Mouse (Mus musculus) lung, postnatal 36 days (tissue): Measurements from ENCODE around the gene Inafm1.
"Not testable (repeated sequence)": the region's sequence is repeated elsewhere in the genome, so short reads cannot be mapped to it uniquely, and the experiment has no call there.

Experiments
- DNase-seq: peaks from one replicate; pipeline ENCODE4 v3.0.0; 2022; ENCODE audit warnings: mixed read lengths

Gene Inafm1

DNA sequence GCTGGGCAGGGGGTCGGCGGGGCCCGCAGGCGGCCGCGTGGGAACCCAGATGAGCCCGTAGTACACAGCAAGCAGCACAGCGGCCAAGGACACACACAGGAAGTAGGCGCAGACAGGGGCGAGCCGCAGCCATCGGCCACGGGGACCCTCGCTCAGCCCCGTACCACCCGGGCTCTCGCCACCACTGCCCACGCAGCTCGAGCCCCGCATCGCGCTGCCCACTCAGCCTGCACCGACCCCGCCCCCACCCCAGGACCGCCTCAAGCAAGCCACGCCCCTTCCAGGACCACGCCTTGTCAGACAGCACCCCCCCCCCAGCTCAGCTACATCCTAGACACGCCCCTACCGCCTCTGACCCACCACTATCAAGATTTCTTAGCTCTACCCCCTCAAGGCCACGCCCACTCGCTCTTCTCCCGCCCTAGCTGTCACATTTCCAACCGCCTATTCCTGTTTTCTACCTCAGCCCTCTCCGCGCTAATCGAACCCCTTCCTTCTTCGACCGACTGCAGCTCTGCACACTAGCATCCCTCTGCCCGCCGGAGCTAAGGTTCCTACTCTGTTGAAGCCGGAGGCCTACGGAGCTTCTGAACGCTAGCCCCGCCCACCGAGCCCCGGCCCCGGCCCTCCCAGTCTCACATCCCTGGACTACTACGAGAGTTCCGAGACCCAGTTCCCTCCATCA is at the start of gene Inafm1:
Gene Inafm1 (minus strand): TSS at position 537 of the 685 bp plus-strand sequence.
- DNase-seq, result peak; percentile 96

- no peak for DNase-seq
Observed at GRCm38 (mm10) chr7:16320479-16320878, 47.1 kb upstream of the Inafm1 start.

DNA sequence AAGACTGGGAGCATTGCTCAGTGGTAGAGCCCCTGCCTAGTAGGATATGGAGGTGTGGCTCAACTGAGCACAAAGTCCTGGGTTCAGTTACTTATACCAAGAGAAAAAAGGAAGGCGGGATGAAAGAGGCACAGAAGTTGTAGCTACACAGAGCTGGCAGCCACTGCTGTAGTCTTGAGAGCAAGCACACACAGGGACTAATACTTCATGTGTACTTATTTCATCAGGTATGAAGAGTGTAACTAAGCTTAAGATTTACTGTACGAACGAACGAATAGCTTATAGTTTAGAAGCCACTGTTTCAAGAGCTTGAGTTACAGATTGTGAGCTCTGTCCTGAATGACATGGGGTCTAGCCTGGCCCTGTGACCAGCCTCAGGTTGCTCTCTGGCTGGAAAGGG is 45.8 kb upstream of the Inafm1 start:
- peak; percentile 23 for DNase-seq

- DNase-seq, result no peak
Observed at GRCm38 (mm10) chr7:16317094-16317493, 43.7 kb upstream of the Inafm1 start.

GRCm38 (mm10) chr7:16315222-16315759 is 41.9 kb upstream of the Inafm1 start:
- peak; percentile 86 for DNase-seq

DNA sequence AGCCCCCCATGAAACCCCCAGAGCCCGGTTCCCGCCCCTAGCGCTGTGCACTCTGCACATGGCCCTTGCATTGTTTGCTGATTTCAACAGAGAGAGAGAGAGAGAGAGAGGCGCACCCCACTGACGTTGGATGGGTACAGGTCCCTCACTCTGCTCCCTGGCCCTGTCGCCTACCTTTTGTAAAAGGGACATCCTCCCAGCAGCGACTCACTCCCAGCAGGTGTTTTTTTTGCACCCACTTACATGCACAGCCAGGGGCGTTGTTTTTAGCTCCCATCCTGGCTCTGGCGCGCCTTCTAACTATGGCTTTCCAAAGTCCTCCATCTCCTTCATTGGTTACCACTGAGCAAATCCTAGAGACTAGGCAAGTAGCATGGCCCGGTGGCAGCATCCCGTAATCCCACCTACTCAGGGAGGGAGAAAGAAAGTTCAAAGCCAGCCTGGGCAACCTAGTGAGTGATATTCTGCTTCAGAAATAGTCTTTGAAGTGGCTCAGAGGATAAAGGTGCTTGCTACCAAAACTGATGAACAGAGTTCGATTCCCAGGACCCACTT is 40.9 kb upstream of the Inafm1 start:
- DNase-seq, result no peak

- peak; percentile 87 for DNase-seq
Observed at GRCm38 (mm10) chr7:16313481-16314220, 40.2 kb upstream of the Inafm1 start.

- peak; percentile 93 for DNase-seq
Observed at GRCm38 (mm10) chr7:16312672-16313311, 39.4 kb upstream of the Inafm1 start.

GRCm38 (mm10) chr7:16312011-16312671 is 38.7 kb upstream of the Inafm1 start:
- DNase-seq, result peak; percentile 69

GRCm38 (mm10) chr7:16311453-16312004 is 38.1 kb upstream of the Inafm1 start:
- peak; percentile 62 for DNase-seq

DNA sequence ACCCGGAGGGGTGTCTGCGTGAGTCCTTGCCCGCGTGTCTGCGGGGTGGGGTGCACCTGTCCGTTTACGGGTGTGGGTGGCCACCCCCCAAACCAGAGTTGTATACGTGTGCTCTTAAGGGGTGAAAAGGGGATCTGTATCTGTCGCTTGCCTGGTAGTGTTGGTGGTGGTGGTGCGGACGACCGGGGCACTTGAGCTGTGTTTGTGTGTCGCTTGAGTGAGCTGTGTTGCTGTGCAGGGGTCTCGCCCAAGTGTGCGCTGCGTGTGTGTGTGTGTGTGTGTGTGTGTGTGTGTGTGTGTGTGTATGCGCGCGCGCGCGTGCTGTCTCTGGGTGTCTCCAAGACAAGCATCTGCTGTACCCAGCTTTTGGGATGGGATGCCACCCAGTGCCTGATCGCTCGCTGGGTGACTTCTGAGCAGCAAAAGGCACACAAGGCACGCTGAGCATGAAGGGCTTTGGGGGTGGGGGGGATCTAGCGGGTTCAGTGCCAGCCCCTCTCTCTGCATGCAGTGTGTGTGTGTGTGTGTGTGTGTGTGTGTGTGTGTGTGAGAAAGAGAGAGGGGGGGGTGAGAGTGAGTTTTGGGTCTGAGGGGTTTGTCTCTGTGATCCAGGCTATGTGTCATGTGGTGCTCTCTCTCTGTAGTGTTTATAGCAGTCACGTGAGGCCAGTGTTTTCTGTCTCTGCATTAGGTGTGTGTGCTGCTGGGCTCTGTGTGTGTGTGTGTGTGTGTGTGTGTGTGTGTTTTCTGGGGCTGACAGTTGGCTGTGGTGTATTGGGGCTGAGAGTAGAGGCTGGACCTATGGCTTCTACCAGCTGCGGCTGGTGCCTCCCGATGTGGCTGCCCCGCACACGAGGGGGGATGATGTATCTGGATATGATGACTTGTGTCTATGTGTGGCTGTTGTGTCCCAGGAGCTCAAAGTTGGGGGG is 37.4 kb upstream of the Inafm1 start:
- DNase-seq, result peak; percentile 60

DNA sequence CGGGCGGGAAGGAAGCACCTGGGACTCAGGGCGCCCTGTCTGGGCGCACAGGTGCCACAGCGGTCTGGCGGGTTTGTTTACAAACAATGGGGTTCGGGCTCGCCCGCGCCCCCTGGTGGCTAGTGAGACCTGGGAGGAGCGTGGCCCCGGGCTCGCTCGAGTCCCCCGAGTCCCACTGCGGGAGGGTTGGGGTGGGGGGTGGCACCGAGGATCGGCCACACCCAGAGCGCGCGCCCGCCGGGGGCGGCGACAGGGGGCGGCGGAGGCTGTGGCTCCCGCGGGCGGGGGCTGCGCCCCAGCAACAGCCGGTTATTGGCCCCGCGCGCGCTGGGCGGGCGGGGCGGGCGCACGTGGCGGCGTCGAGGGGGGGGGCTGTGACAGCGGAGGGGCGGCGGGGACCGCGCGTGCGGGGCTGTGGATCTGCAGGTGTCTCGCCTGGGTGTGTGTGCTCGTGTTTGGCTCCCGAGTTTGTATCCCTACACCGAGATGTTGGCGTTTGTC is 36.7 kb upstream of the Inafm1 start:
- DNase-seq, result peak; percentile 91

DNA sequence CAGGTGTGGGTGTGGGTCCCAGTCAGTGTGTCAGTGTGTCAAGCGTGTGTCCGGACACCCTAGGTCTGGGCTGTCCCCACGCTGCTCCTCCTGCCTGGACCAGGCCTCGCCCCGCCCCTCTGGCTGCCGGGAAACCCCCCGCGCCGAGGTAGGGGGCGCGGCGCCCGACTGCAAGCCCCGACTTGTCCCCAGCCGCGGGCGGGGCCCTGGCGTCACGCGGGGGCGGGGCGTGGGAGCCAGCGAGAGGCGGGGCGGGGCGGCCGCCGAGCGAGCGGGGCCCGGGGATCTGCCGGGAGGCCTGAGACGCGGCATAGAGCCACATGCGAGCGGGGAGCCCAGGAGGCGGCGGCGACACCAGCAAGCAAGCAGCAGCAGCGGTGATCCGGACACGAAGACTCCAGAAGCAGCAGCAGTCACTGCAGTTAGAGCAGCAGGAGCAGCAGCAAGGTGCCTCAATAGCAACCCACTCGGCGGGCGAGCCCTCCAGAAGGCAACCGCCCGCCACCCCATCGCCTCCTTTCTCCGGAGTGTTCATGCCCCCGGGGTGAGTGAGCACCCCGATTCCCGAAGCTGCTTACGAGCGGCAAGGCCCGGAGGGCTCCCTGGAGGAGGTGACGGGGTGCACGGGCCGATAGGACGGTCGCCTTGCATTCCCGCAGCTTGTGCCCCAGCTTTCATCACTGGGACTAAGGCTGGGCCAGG is 36.1 kb upstream of the Inafm1 start:
- DNase-seq, result peak; percentile 93

- no peak for DNase-seq
Observed at GRCm38 (mm10) chr7:16308555-16309317, 35.3 kb upstream of the Inafm1 start.

GRCm38 (mm10) chr7:16308093-16308492 is 34.7 kb upstream of the Inafm1 start, which contains the start of gene Bbc3:
TSS of gene Bbc3 (plus strand) at chr7:16308393.
- DNase-seq, result not testable (repeated sequence)

DNA sequence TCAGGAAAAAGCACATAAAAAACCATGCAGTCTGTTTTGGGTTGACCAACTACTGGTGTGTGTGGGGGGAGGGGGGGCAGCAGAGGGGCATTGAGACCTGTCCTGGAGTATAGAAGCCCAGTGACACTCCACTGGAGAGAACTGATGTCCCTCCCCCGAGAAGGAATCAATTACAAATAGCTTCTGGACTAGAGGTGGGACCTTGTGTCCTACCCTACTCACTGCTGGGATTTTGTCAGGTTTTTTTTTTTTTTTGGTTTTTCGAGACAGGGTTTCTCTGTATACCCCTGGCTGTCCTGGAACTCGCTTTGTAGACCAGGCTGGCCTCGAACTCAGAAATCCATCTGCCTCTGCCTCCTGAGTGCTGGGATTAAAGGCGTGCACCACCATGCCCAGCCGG is 33.7 kb upstream of the Inafm1 start:
- not testable (repeated sequence) for DNase-seq

- peak; percentile 94 for DNase-seq
Observed at GRCm38 (mm10) chr7:16299419-16300035, 26.1 kb upstream of the Inafm1 start.

DNA sequence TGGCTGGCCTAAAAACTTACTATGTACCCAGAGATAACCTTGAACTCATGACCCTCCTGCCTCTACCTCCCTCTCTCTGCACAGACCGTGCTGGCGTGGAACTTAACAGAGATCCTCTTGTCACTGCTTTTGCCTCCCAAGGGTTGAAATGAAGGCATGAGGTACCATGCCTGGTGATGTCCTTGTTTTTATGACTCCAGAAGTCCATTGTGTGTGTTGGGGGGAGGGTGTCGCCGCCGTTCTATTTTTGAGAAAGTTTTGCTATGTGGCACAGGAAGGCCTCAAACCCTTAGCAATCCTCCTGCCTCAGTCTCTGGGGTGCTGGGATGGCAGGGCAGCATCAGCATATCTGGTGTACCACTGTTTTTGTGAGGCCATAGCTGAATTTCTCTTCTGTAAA is 25.5 kb upstream of the Inafm1 start:
- no peak for DNase-seq

DNA sequence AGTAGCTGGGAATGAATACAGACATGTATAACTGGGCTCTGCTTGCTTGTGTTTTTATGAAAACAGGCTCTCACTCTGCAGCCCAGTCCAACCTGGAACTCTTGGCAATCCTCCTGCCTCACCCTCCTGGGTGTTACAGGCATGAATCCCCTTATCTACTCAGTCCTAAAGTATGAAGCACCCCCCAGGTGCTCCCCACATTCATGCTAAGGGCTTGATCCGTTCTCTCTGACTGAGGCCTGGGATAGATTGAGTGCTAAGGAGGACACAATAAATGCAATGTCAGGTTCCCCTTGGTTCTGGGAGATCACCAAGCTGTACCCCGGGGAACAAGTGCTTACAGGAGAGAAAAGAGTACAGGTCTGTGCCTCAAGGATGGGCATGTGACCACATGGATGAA is 24.2 kb upstream of the Inafm1 start:
- DNase-seq, result no peak
